In the genomic region with DNA sequence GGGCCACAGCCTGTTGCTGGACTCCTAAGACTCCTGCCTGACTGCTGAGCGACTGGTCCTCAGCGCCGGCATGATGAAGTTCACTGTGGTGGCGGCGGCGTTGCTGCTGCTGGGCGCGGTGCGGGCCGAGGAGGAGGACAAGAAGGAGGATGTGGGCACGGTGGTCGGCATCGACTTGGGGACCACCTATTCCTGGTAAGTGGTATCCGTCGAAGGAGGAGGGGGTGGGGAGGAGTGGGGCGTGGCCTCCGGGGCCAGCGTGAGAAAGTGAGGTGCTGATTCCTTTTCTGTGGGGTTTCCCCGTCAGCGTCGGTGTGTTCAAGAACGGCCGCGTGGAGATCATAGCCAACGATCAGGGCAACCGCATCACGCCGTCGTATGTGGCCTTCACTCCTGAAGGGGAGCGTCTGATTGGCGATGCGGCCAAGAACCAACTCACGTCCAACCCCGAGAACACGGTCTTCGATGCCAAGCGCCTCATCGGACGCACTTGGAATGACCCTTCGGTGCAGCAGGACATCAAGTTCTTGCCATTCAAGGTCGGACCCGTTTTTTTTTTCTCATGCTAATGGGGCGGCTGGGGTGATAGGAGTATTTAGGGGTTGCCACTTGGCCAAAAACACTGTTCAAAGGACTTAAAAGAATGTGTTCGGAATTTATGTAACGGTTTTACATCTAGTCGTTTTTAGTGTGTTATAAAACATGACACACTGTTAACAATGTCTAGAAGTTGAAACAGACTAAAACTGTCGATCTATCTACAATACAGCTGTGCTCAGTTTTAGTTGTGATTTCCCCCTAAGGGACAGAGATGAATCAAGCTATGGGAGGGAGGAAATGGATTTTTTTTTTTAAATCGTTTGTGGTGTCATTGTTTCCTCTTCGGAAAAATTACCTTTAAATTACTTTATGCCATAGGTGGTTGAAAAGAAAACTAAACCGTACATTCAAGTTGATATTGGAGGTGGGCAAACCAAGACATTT, we compare ENCODE assay signal across 8 mouse cellular contexts. TPM values are rescaled to one million over a fixed set of nuclear protein-coding genes. Genes with fewer than 3 reads are reported as not detected.
DNase-seq lines count a peak whose midpoint lies in the region; ATAC-seq and TF ChIP-seq lines count a peak whose summit lies in the region.

No protein-coding gene starts in this region.

- H3K9me3 ChIP-seq in intestine, embryonic 15.5 days = no peaks in the 10 kb centered on the region
- H3K9me3 ChIP-seq in megakaryocyte, embryonic 14.5 days = no peaks in the 10 kb centered on the region

- peaks cover 28% of the 10 kb centered on the region for H3K4me1 ChIP-seq in intestine, embryonic 15.5 days (replicated peaks)
- peaks cover 51% of the 10 kb centered on the region for H3K4me1 ChIP-seq in megakaryocyte, embryonic 14.5 days

- DNase-seq in left cerebral cortex, adult 2 months (ENCODE audit: extremely low spot score in 1 of 2, low spot score in 2 of 2) = no peak
- DNase-seq in left cerebral cortex, postnatal 36 days (ENCODE audit: low spot score in 2 of 2) = no peak
- DNase-seq in ZHBTc4 (ENCODE audit: low read depth, low spot score) = peak; percentile 63
- DNase-seq in testis, postnatal 10 days (ENCODE audit: low spot score) = peak; percentile 71
- DNase-seq in layer of hippocampus, adult 18-20 months (ENCODE audit: low spot score in 2 of 2) = no peak

- peak overlapping the region; percentile 72 for H3K4me3 ChIP-seq in left cerebral cortex, adult 2 months
- peak overlapping the region; percentile 88 for H3K4me3 ChIP-seq in intestine, embryonic 15.5 days (replicated peaks)
- peak overlapping the region; percentile 100 for H3K4me3 ChIP-seq in megakaryocyte, embryonic 14.5 days (replicated peaks)

- H3K36me3 ChIP-seq in intestine, embryonic 15.5 days = peaks cover 30% of the 10 kb centered on the region
- peaks cover 64% of the 10 kb centered on the region for H3K36me3 ChIP-seq in megakaryocyte, embryonic 14.5 days (replicated peaks; ENCODE audit: low read length)

- peak overlapping the region; percentile 61 for H3K4me2 ChIP-seq in intestine, embryonic 15.5 days (replicated peaks)

- H3K27me3 ChIP-seq in intestine, embryonic 15.5 days (replicated peaks) = no peaks in the 10 kb centered on the region
- no peaks in the 10 kb centered on the region for H3K27me3 ChIP-seq in megakaryocyte, embryonic 14.5 days (replicated peaks)

- peak overlapping the region; percentile 95 for H3K27ac ChIP-seq in left cerebral cortex, adult 2 months
- H3K27ac ChIP-seq in intestine, embryonic 15.5 days = peak overlapping the region; percentile 86

- TF ChIP-seq CTCF in left cerebral cortex, adult 2 months (IDR thresholded peaks at IDR 0.05) = no peak

- peak overlapping the region; percentile 96 for H3K9ac ChIP-seq in intestine, embryonic 15.5 days

- intact Hi-C loops in left cerebral cortex, adult 2 months (cut with DNase I) = loop anchor here (1.0 kb wide), 1 partner anchor 27 kb away; a partner anchor contains a TSS
- intact Hi-C loops in left cerebral cortex, postnatal 36 days (cut with DNase I) = no loop called here

- ATAC-seq in erythroid progenitor cell, adult 5-6 weeks (replicated peaks; ENCODE audit: low FRiP score, poor library complexity, severe bottlenecking) = peak; percentile 56
- peak; percentile 39 for ATAC-seq in intestine, embryonic 15.5 days

- WGBS in intestine, embryonic 15.5 days = 2% methylated on average over 50 of the region's 50 CpGs

RNA-seq across cellular contexts. Expression of a gene that starts 0.8 kb away (rescaled TPM):
- total RNA-seq in left cerebral cortex, adult 2 months (2021) = 100 to 1,000 TPM; 325 to 334 TPM
- 100 to 1,000 TPM; 256 to 388 TPM for total RNA-seq in left cerebral cortex, postnatal 36 days (2021)
- total RNA-seq in erythroid progenitor cell, adult 5-6 weeks (2015; ENCODE audit: low replicate concordance) = 168 and 188 TPM in 2 replicates
- 512 and 550 TPM in 2 replicates for total RNA-seq in erythroid progenitor cell, adult 5-6 weeks (2017; ENCODE audit: low replicate concordance)
- polyA plus RNA-seq in intestine, embryonic 15.5 days (2015; fragmentation: Nextera tagmentation; extraction: Ambion mirVana) = 1,028 and 1,048 TPM in 2 replicates
- polyA plus RNA-seq in megakaryocyte, embryonic 14.5 days (2012; ENCODE audit: insufficient read depth, low replicate concordance) = 45.7 and 148 TPM in 2 replicates
- total RNA-seq in layer of hippocampus, adult 18-20 months (2021) = 100 to 1,000 TPM; 382 to 385 TPM

RNA-seq across cellular contexts. Expression of a gene that starts 17.5 kb away (rescaled TPM):
- total RNA-seq in left cerebral cortex, adult 2 months (2021) = 100 to 1,000 TPM in 1 of 2 experiments, 10 to 100 TPM in 1; 99.1 to 101 TPM
- total RNA-seq in left cerebral cortex, postnatal 36 days (2021) = 100 to 1,000 TPM in 1 of 2 experiments, 10 to 100 TPM in 1; 93.3 to 109 TPM
- 106 and 118 TPM in 2 replicates for total RNA-seq in erythroid progenitor cell, adult 5-6 weeks (2015; ENCODE audit: low replicate concordance)
- 198 and 392 TPM in 2 replicates for total RNA-seq in erythroid progenitor cell, adult 5-6 weeks (2017; ENCODE audit: low replicate concordance)
- 69.5 and 73.0 TPM in 2 replicates for polyA plus RNA-seq in intestine, embryonic 15.5 days (2015; fragmentation: Nextera tagmentation; extraction: Ambion mirVana)
- 4.8 and 5.6 TPM in 2 replicates for polyA plus RNA-seq in megakaryocyte, embryonic 14.5 days (2012; ENCODE audit: insufficient read depth, low replicate concordance)
- 100 to 1,000 TPM in 1 of 2 experiments, 10 to 100 TPM in 1; 99.5 to 103 TPM for total RNA-seq in layer of hippocampus, adult 18-20 months (2021)

RNA-seq across cellular contexts. Expression of a gene that starts 27.2 kb away (rescaled TPM):
- total RNA-seq in left cerebral cortex, adult 2 months (2021) = 10 to 100 TPM; 32.0 to 34.4 TPM
- total RNA-seq in left cerebral cortex, postnatal 36 days (2021) = 10 to 100 TPM; 29.2 to 36.3 TPM
- 1.3 and 9.0 TPM in 2 replicates for total RNA-seq in erythroid progenitor cell, adult 5-6 weeks (2015; ENCODE audit: low replicate concordance)
- total RNA-seq in erythroid progenitor cell, adult 5-6 weeks (2017; ENCODE audit: low replicate concordance) = 1.5 and 4.7 TPM in 2 replicates
- 40.7 and 45.7 TPM in 2 replicates for polyA plus RNA-seq in intestine, embryonic 15.5 days (2015; fragmentation: Nextera tagmentation; extraction: Ambion mirVana)
- 4.8 and 9.0 TPM in 2 replicates for polyA plus RNA-seq in megakaryocyte, embryonic 14.5 days (2012; ENCODE audit: insufficient read depth, low replicate concordance)
- total RNA-seq in layer of hippocampus, adult 18-20 months (2021) = 10 to 100 TPM; 31.3 to 34.5 TPM

RNA-seq across cellular contexts. Expression of a gene that starts 53.6 kb away (rescaled TPM):
- 100 to 1,000 TPM in 1 of 2 experiments, 10 to 100 TPM in 1; 86.8 to 100 TPM for total RNA-seq in left cerebral cortex, adult 2 months (2021)
- total RNA-seq in left cerebral cortex, postnatal 36 days (2021) = 10 to 100 TPM; 88.7 to 94.6 TPM
- 92.6 and 93.5 TPM in 2 replicates for total RNA-seq in erythroid progenitor cell, adult 5-6 weeks (2015; ENCODE audit: low replicate concordance)
- 95.5 and 121 TPM in 2 replicates for total RNA-seq in erythroid progenitor cell, adult 5-6 weeks (2017; ENCODE audit: low replicate concordance)
- 68.3 and 71.4 TPM in 2 replicates for polyA plus RNA-seq in intestine, embryonic 15.5 days (2015; fragmentation: Nextera tagmentation; extraction: Ambion mirVana)
- 2.7 and 16.3 TPM in 2 replicates for polyA plus RNA-seq in megakaryocyte, embryonic 14.5 days (2012; ENCODE audit: insufficient read depth, low replicate concordance)
- 10 to 100 TPM; 76.8 to 80.0 TPM for total RNA-seq in layer of hippocampus, adult 18-20 months (2021)

Comparison
In these comparisons a context has a peak if more than half of its experiments do, and no peak if none do; other contexts are left out.
1. DNase-seq: peak in ZHBTc4 (single experiment) and testis, postnatal 10 days (single experiment); none in left cerebral cortex, adult 2 months (0 of 2), left cerebral cortex, postnatal 36 days (0 of 2) and layer of hippocampus, adult 18-20 months (0 of 2).
2. Peak in every context shown above with its lines, with median percentiles within 50 percentile points of each other: H3K4me3 ChIP-seq.